Mouse (Mus musculus): ENCODE results near the gene Kcnh2. TPM values are rescaled to one million over a fixed set of nuclear protein-coding genes. Genes with fewer than 3 reads are reported as not detected.
A peak's percentile ranks its signal among the peaks of the same experiment; 100 is the strongest.

Kcnh2 gene
- total RNA-seq, 2 experiments from 2014 or later = 32.2 to 32.6 TPM

DNA sequence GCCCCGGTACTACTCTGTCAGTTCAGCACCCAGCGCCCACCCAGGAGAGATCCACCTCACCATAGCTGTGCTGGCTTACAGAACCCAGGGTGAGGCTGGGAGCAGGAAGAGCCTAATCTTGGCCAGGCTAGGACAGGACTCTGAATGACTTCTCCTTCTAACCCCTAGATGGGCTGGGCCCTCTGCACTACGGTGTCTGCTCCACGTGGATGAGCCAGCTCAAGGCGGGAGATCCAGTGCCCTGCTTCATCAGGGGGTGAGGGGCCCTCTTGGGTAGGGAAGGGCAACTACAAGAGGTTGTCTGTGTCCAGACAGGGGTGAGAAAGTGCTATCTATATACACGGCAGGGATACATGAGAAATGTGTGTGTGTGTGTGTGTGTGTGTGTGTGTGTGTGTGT, 30.1 kb upstream of the Kcnh2 start:
- intact Hi-C loops (cut with DNase I) = no loop called here
- no peak for DNase-seq (ENCODE audit: low spot score in 2 of 2)

DNA sequence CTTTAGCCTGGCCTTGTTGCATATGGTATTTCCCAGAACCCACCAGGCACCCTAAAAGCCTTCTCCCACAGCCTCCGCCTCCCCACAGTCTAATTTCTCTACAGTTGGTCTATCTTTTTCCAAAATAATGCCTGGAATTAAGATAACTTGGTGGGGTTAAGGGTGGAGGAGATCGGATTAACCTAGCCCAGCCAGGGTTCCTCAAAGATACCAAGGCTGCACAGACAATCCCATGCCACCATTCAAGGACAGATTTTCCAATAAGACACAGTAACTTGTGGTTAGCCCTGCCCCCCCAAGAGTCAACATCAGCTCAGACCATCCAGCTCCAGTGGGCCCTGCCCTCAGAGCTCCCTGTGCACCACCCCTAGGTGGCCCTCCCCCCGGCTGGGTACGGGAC, 29.1 kb upstream of the Kcnh2 start:
- intact Hi-C loops (cut with DNase I) = no loop called here
- DNase-seq (ENCODE audit: low spot score in 2 of 2) = no peak

DNA sequence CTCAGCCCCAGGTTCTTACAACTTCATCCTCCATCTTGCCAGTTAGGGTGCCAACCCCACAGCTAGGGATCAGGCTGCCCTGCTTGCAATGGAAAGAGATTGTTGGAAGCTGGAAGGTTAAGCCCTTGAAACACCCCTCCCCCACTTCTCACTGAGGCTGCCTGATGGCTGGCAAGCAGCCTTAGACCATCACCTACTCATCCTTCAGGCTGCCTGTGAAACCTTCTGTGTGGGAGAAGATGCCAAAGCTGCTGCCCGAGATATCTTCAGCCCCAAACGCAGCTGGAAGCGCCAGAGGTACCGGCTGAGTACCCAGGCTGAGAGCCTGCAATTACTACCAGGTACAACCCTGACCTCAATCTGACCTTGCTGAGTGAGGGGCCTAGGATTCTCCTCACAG, 28.1 kb upstream of the Kcnh2 start:
- DNase-seq (ENCODE audit: low spot score in 2 of 2) = no peak
- intact Hi-C loops (cut with DNase I) = no loop called here

DNA sequence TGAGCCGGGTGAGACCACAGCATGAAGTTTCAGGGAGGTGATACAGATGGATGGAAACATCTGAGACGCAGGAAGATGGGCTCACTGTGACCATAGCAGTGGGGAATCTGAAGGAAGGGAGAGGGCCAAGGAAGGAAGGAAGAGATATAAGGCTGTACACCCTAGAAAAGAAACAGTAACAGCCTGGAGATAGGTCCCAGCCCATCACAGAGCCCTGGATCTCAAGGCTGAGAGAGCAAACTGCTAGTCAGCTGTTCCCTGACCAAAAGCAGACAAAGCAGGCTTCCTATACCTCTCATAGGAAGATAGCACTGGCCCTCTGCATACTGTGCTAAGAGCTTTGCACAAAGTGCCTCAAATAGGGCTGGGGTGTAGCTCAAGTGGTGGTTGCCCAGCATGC, 27.3 kb upstream of the Kcnh2 start:
- intact Hi-C loops (cut with DNase I) = no loop called here
- DNase-seq (ENCODE audit: low spot score in 2 of 2) = no peak

DNA sequence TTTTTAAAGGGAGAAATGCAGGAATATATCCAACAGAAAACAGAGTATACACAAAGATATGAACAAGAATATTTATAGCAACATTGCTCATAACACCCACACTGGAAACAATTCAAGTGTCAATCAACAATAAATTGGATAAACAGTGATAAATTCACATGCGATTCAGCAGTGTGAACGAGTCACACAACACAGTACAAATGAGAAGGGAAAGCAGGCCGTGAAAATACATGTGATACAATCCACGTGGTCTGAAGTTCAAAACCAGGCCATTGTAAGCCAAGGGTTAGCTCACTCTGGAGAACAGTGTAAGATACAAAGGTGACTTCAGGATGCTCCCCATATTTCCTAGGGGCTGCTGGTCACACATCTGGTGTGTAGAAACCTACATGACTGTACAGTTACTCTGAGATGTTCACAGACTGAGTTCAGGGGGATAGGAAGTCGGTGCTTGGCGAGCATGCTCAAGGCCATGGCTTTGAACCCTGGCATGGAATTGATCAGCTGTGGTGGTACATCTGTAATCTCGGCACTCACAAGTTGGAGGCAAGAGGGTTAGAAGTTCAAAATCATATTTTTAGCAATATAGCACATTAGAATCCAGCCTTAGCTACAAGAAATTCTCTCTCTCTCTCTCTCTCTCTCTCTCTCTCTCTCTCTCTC, 23.4 kb upstream of the Kcnh2 start:
- intact Hi-C loops (cut with DNase I) = no loop called here
- no peak for DNase-seq (ENCODE audit: low spot score in 2 of 2)

DNA sequence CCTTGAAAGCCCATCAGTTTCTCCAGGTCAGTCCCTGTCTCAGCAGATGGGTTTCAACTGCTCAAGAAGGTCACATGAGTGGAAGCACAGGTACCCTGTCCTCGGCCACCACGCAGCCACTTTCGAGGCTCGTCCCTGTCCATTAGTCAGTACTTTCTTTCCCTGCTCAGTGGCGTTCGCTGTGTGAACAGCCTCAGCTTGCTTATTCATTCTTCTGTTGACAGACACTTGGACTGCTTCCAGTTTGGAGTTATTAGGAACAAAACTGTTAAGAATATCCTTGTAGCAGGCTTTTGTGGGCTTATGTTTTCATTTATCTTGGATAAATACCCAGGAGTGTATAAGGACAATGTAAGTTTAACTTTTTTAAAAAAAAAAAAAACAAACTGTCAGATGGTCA, 22.8 kb upstream of the Kcnh2 start:
- no peak for DNase-seq (ENCODE audit: low spot score in 2 of 2)
- intact Hi-C loops (cut with DNase I) = no loop called here

DNA sequence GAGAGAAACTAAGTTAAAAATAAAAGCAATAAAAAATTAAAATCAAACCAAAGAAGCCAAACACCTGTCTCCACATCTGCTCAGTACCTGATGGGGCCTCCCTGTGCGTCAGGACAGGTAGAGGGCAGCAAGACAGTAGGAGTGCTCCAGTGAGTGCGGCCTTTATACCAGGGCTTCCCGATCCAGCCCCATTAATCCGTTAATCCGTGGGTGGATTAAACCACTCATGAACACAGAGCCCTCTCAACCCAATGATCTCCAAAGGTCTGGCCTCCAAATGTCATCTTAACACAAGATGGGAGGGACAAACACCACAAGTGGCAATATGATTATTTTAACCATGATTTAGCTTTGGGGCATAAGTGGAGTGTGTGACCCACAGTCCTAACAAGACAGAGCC, 22.4 kb upstream of the Kcnh2 start:
- DNase-seq (ENCODE audit: low spot score in 2 of 2) = no peak
- intact Hi-C loops (cut with DNase I) = no loop called here

DNA sequence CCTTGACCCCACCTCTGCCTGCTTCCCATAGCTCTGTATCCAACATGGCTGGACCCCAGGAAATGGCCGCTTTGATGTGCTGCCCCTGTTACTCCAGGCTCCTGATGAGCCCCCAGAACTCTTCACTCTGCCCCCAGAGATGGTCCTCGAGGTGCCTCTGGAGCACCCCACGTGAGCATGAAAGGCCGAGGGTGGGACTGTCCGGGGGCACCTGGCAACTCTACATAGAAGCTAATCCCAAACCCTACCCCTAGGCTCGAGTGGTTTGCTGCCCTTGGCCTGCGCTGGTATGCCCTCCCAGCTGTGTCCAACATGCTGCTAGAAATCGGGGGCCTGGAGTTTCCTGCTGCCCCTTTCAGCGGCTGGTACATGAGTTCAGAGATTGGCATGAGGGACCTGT, 18.4 kb upstream of the Kcnh2 start:
- intact Hi-C loops (cut with DNase I) = no loop called here
- no peak for DNase-seq (ENCODE audit: low spot score in 2 of 2)

DNA sequence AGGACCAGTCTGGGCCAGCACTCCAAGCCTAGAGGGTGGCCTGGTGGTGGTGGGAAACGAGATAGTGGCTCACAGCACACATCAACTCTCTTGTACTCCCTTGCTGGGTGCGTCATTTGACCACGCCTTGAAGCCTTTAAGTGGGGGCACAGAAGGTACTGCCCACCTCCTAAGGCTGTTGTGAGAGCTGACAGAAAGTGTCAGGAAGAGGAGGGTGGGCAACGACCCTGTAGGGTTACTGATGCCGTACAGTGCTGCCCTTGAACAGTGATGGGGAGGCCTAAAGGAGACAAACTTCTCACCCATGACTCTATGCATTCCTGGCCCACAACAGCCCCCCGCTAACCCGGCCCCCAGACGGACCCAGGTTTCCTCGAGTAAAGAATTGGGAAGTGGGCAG, 15.0 kb upstream of the Kcnh2 start:
- intact Hi-C loops (cut with DNase I) = no loop called here
- no peak for DNase-seq (ENCODE audit: low spot score in 2 of 2)

DNA sequence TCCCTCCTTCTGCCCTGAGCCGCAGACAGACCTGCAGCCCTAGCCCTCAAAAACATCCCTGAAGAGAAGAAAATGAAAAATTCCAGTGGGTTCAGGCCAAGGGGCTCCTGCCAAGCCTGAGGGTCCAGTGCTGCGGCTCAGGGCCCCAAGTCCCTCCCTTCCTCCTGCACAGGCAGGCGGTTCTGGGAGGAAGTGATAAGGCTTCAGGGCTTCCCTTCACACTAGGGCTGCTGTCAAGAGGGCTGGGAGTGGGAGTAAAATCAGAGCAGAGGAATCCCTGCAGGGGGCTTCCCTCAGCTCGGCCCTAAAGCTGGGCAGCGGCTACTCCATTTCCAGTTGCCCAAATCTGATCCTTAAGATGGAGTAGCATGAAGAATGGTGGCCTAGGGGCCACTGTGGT, 14.1 kb upstream of the Kcnh2 start:
- intact Hi-C loops (cut with DNase I) = no loop called here
- no peak for DNase-seq (ENCODE audit: low spot score in 2 of 2)

DNA sequence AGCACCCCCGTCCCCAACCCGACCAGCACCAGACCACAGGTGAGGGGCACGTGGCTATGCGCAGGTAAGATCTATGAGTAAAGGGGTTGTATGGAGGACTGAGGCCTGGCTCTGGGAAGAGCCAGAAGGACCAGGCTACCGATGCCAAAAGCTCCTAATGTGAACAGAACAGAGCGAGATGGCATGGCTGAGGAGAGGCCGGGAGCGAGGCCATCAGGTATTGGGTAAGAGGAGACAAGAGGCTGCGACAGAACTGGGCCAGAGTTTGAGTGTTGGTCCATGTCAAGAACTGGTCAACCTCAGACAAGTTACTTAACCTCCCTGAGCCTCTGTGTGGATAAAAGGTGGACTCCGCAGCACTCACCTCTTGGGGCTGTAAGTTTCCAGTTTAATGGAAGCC, 13.6 kb upstream of the Kcnh2 start:
- intact Hi-C loops (cut with DNase I) = no loop called here
- DNase-seq (ENCODE audit: low spot score in 2 of 2) = no peak

DNA sequence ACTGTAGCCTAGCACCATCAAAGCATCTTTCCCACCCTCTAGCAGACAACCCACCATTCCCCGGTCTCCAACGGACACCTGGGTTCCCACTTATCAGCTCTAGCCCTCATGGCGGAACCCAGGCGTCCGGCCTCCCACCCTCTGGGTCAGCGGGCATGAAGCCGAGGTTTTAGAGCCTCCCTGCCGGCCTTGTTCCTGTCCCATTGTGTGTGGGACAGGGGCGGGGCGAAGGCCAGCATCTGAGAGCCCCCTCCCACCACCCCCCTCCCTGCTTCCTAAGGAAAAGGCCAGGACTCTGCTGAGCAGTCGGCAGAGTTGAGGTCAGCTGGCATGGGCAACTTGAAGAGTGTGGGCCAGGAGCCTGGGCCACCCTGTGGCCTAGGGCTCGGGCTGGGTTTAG, 13.1 kb upstream of the Kcnh2 start, which contains the start of gene Nos3:
Gene Nos3, plus strand, starts transcription at position 303 of the 400 bp plus-strand sequence.
- DNase-seq (ENCODE audit: low spot score in 2 of 2) = no peak
- intact Hi-C loops (cut with DNase I) = no loop called here

DNA sequence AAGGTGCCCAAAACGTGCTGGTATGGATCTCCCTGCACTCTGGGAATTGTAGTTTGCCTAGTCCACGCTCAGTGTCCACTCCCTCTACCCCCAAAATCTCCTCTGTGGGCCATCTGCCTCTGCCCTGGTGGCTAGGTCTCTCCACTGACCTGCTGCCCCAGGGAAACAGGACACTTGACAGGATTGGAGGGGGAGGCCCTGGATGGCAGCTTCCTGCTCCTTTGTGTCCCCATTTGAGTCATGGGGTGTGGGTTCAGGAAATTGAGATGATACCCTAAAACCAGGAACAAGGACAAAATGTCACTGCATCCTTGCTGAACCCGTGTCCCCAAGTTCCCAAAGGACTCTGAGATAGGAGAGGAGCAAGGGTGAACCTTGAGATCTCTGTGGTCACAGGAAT, 12.7 kb upstream of the Kcnh2 start:
- no peak for DNase-seq (ENCODE audit: low spot score in 2 of 2)
- intact Hi-C loops (cut with DNase I) = no loop called here

DNA sequence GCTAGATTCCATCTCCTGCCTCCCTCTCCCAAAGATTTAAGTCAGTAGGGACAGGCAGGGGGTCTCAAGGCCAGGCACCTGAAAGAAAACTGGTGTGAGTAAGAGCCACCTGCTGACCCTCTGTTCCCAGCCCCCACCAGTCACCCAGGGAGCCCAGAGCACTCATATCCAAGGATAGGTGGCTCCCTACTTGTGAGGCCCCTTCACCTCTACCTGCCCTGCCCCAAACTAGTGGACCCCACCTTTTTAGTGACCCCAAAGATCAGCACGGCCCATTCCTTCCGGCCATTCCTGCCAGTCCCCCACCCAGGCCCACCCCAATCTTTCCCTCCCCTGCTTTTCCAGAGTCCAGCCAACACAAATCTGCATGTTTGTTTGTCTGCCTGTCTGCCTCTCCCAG, 12.1 kb upstream of the Kcnh2 start:
- no peak for DNase-seq (ENCODE audit: low spot score in 2 of 2)

DNA sequence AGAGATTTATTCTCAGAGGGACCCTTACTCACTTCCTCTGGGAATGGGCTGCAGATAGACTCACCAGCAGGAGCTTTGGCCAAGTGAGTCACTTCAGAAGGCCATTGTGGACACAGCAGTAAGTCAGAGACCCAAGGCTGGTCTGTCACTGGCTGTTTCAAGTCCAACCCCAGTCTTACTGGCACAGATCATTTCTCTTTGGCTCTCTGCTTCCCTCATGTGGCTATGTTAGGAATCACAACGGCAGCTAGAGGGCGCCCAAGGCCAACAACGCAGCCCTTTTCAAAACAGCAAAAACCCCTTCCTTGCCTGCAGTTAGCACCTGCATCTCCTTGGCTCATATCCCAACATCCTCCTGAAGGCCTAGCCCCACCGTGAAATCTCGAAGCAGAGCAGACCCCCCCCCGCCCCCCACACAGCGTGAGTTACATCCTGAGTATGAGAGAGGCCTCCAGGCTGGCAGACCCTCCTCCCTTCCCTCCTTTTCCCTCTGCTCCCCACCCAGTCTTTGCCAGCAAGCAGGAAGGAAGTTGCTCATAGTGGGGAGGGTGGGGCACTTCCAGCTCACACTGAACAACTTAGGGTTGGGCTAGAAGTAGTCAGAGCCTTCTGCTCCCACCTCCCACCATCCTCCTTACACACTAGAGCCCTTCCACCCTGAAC, 9.5 kb upstream of the Kcnh2 start:
- peak; percentile 73 to 84 for DNase-seq (ENCODE audit: low spot score in 2 of 2)
- intact Hi-C loops (cut with DNase I) = loop anchor here (2.0 kb wide), 1 partner anchor 94 kb away; no protein-coding TSS in a partner anchor

More for the DNA sequence above, 12.1 kb upstream of the Kcnh2 start:
- intact Hi-C loops (cut with DNase I) = no loop called here

DNA sequence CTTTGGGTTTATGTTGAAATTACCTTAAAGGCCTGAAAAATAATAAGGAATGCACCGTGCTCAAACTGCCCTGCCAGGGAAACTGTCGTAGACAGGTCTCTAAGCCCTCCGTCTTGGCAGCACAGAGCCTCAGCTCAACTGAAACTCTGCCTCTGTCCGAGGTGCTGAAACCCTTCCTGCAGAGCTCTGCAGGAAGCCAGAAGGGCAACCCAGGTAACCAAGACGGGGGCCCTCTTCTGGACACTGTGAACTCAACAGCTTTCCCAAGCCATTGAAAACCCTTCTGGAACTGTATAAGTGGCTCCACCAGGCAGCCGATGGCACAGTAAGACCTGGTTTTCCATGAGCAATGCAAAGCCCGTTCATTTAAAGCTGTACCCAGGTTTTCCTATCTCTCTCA, 6.1 kb upstream of the Kcnh2 start:
- DNase-seq (ENCODE audit: low spot score in 2 of 2) = no peak
- intact Hi-C loops (cut with DNase I) = no loop called here

DNA sequence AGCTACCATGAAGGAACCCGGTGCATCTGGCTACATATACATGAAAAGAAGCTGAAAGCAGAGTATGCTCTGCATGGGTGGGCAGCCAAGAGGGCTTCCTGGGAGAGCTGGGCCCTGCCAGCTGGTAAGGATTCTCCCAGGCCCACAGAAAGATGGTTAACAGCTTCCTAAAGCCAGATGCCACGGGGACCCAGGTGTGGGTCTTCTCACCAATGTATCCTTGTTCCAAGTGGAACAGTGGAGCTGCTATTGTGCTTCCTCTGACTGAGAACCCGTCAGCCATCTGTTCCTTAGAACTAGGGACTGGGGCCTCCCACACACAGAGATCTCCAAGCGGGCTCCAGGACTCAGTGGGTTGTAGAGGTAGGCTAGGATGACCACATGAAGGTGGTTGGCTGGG, 5.4 kb upstream of the Kcnh2 start:
- intact Hi-C loops (cut with DNase I) = no loop called here
- no peak for DNase-seq (ENCODE audit: low spot score in 2 of 2)

DNA sequence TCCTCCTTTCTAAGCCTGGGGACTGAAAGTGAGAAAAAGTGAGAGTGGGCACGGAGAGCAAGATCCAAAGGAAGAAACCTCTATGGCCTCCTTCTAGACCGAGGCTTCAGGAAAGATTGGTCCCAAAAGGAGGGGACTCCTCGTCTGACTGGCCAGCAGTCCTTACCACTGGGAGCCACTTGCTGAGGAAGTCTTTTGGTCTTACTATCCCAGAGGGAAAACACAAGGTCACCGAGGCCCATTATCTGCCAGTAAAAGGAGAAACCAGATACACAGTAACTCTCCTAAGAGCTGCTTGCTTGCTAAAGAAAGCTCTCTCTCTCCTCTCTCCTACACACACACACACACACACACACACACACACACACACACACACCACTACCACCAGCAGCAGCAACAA, 1.9 kb upstream of the Kcnh2 start:
- no peak for DNase-seq (ENCODE audit: low spot score in 2 of 2)
- intact Hi-C loops (cut with DNase I) = loop anchor here (5.0 kb wide), 2 partner anchors 34 to 186 kb away; no protein-coding TSS in a partner anchor

DNA sequence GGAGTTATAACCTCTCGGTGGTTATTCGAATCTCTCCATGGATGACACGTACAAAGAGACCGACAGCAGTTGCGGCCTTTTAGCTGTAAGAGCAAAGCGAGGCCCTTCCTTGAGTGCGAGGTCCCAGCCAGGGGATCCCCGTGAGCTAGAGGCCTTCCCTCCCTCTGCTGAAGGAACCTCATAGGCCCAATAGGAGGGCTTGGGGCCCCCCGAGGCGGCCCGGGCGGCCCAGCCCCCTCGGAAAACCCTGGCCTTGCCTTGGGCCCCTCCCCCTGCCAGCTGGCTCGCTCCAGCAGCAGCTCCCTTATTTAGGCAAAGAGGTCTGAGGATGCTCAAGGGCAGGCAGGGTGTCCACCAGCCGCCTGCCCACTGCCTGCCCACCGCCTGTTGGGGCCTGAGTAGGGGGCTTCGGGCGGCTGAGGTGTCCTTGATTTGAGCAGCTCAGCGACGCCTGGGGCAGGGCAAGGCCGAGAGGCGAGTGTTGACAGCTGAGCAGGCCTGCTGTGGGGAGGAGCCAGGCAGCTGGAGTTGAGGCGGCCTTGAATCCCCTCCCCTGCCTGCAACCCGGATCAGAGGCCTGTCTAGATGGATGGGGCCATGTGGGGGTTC, 951 bp upstream of the Kcnh2 start:
- intact Hi-C loops (cut with DNase I) = loop anchor here (5.0 kb wide), 2 partner anchors 35 to 185 kb away; no protein-coding TSS in a partner anchor

DNA sequence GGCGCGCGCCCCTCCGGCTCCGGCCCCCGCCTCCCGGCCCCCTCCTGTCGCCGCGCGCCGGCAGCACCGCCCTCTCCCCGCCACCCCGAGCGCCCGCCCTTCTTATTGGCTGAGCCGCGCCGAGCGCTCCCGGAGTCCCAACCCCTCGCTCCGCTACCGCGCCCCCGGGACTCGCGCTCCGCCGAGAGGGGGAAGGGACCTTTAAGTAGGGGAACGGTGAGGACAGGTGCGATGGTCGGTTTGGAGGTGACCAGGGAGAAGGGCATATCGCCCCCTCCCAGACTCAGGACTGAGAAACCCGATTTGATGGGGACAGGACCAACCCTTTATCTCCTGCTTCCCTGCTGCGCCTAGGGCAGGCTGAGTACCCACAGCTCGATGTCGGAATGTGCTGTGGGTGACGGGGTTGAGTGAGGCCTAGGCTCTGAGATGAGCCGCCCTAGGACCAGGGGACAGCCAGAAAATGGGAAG, 332 bp upstream of the Kcnh2 start:
- intact Hi-C loops (cut with DNase I) = loop anchor here (5.0 kb wide), 2 partner anchors 36 to 184 kb away; no protein-coding TSS in a partner anchor

More for the DNA sequence above, 951 bp upstream of the Kcnh2 start:
- no peak for DNase-seq (ENCODE audit: low spot score in 2 of 2)

More for the DNA sequence above, 332 bp upstream of the Kcnh2 start:
- DNase-seq (ENCODE audit: low spot score in 2 of 2) = peak; percentile 88 to 90
